Mouse (Mus musculus): ENCODE measurements around the gene Rsbn1l.

GRCm38 (mm10) chr5:20983505-20983904 is 27.3 kb upstream of the Rsbn1l start:
- TF ChIP-seq POLR2A (IDR thresholded peaks at IDR 0.05; ENCODE audit: low read depth, low read length) (no peak), CTCF (IDR thresholded peaks at IDR 0.05; ENCODE audit: extremely low read depth, insufficient read depth, insufficient read length, insufficient replicate concordance) (no peak)

Data from spleen, adult 2 months (tissue).